Comparison of ENCODE assay signal across 28 mouse cellular contexts in genomic region chr9:47527290-47527689, GRCm38 (mm10). TPM values are rescaled to one million over a fixed set of nuclear protein-coding genes. Genes with fewer than 3 reads are reported as not detected.
A peak's percentile ranks its signal among the peaks of the same experiment; 100 is the strongest.
DNase-seq lines count a peak whose midpoint lies in the region; ATAC-seq and TF ChIP-seq lines count a peak whose summit lies in the region.
"Had no signal": no experiment of that assay in that cellular context is flagged by ENCODE, and none has a peak within 500 bp of the region (broad histone marks: within the 10 kb centered on the region; RNA-seq: fewer than 3 reads in every experiment).

No protein-coding gene starts in this region.

- H3K9me3 ChIP-seq in forebrain, embryonic 14.5 days (replicated peaks; ENCODE audit: control insufficient read depth, low read length), result no peaks in the 10 kb centered on the region
- H3K9me3 ChIP-seq in forebrain, embryonic 13.5 days (replicated peaks), result no peaks in the 10 kb centered on the region
- H3K9me3 ChIP-seq in heart, embryonic 10.5 days, result no peaks in the 10 kb centered on the region
- H3K9me3 ChIP-seq: embryonic facial prominence, embryonic 12.5 days; embryonic facial prominence, embryonic 15.5 days; forebrain, embryonic 12.5 days; heart, embryonic 13.5 days; hindbrain, embryonic 12.5 days; hindbrain, embryonic 15.5 days had no signal

- 87% methylated on average over 9 of the region's 9 CpGs for WGBS in forebrain, embryonic 14.5 days
- WGBS in forebrain, embryonic 13.5 days, result 93% methylated on average over 9 of the region's 9 CpGs
- WGBS in heart, embryonic 10.5 days, result 95% methylated on average over 9 of the region's 9 CpGs
- WGBS in thymus, adult 2 months, result 91% methylated on average over 9 of the region's 9 CpGs

- peaks cover 4% of the 10 kb centered on the region; the same call in 1 of the 2 replicates for H3K4me1 ChIP-seq in forebrain, embryonic 14.5 days (ENCODE audit: control insufficient read depth, insufficient read depth, low read length)
- peaks cover 13% of the 10 kb centered on the region for H3K4me1 ChIP-seq in forebrain, embryonic 13.5 days
- H3K4me1 ChIP-seq in heart, embryonic 10.5 days, result peaks cover 20% of the 10 kb centered on the region
- peaks cover 17% of the 10 kb centered on the region for H3K4me1 ChIP-seq in thymus, adult 2 months (replicated peaks; ENCODE audit: control insufficient read depth, insufficient read depth, low read length)

- H3K4me3 ChIP-seq in forebrain, embryonic 14.5 days (ENCODE audit: low read depth, low read length), result no peak overlapping the region
- H3K4me3 ChIP-seq in forebrain, embryonic 13.5 days, result no peak overlapping the region
- no peak overlapping the region for H3K4me3 ChIP-seq in heart, embryonic 10.5 days
- H3K4me3 ChIP-seq in thymus, adult 2 months (ENCODE audit: control insufficient read depth, insufficient read depth, low read length), result no peak overlapping the region
- H3K4me3 ChIP-seq: embryonic facial prominence, embryonic 12.5 days; embryonic facial prominence, embryonic 15.5 days; forebrain, embryonic 12.5 days; gastrocnemius, adult 2 months; heart, embryonic 13.5 days; hindbrain, embryonic 12.5 days; hindbrain, embryonic 15.5 days had no signal

- no peak for ATAC-seq in forebrain, embryonic 14.5 days
- ATAC-seq in forebrain, embryonic 13.5 days, result no peak
- ATAC-seq: intestine, postnatal 0 days; Patski had no signal

- DNase-seq in forebrain, embryonic 14.5 days (ENCODE audit: low spot score), result peak; percentile 67
- peak; percentile 27 for DNase-seq in heart, adult 11 months
- no peak for DNase-seq in heart, embryonic 10.5 days (ENCODE audit: low spot score)
- DNase-seq in right cerebral cortex, postnatal 10 days (ENCODE audit: low spot score in 2 of 2), result peak; percentile 37 to 50
- no peak for DNase-seq in right cerebral cortex, adult 2 months (ENCODE audit: low spot score in 2 of 2)
- no peak for DNase-seq in thymus, adult 2 months
- DNase-seq: adrenal gland, postnatal 10 days; adrenal gland, postnatal 36 days; B cell, adult 2 months; cerebellum, adult 11-12 months; cerebellum, adult 8-10 months; cerebellum, postnatal 25 days; gastrocnemius, adult 2 months; gastrocnemius, postnatal 14 days; heart, adult 18-20 months; heart, postnatal 14 days; heart, postnatal 4 days had no signal

- no peak overlapping the region for H3K4me2 ChIP-seq in forebrain, embryonic 14.5 days (ENCODE audit: low read length)
- H3K4me2 ChIP-seq in forebrain, embryonic 13.5 days, result no peak overlapping the region
- H3K4me2 ChIP-seq: embryonic facial prominence, embryonic 12.5 days; embryonic facial prominence, embryonic 15.5 days; forebrain, embryonic 12.5 days; heart, embryonic 13.5 days; hindbrain, embryonic 12.5 days; hindbrain, embryonic 15.5 days had no signal

- no peaks in the 10 kb centered on the region for H3K36me3 ChIP-seq in forebrain, embryonic 14.5 days (ENCODE audit: control insufficient read depth, insufficient read depth, low read length)
- H3K36me3 ChIP-seq in forebrain, embryonic 13.5 days (ENCODE audit: poor library complexity, severe bottlenecking), result no peaks in the 10 kb centered on the region
- no peaks in the 10 kb centered on the region for H3K36me3 ChIP-seq in heart, embryonic 10.5 days
- H3K36me3 ChIP-seq in thymus, adult 2 months (ENCODE audit: control insufficient read depth, insufficient read depth, low read length), result no peaks in the 10 kb centered on the region
- H3K36me3 ChIP-seq: embryonic facial prominence, embryonic 12.5 days; embryonic facial prominence, embryonic 15.5 days; forebrain, embryonic 12.5 days; G1E; heart, embryonic 13.5 days; hindbrain, embryonic 12.5 days; hindbrain, embryonic 15.5 days had no signal

- H3K27ac ChIP-seq in forebrain, embryonic 14.5 days (ENCODE audit: low read depth, low read length), result no peak overlapping the region
- no peak overlapping the region for H3K27ac ChIP-seq in forebrain, embryonic 13.5 days
- no peak overlapping the region for H3K27ac ChIP-seq in heart, embryonic 10.5 days
- no peak overlapping the region for H3K27ac ChIP-seq in thymus, adult 2 months (ENCODE audit: control insufficient read depth, insufficient read depth, low read length)
- H3K27ac ChIP-seq: embryonic facial prominence, embryonic 12.5 days; embryonic facial prominence, embryonic 15.5 days; forebrain, embryonic 12.5 days; gastrocnemius, adult 2 months; heart, embryonic 13.5 days; hindbrain, embryonic 12.5 days; hindbrain, embryonic 15.5 days had no signal

- no peaks in the 10 kb centered on the region for H3K27me3 ChIP-seq in forebrain, embryonic 14.5 days (replicated peaks; ENCODE audit: control insufficient read depth, insufficient read depth, low read length)
- H3K27me3 ChIP-seq in forebrain, embryonic 13.5 days, result no peaks in the 10 kb centered on the region
- 0 out of 2 replicates have a peak, but pooled peaks cover 5% of the 10 kb centered on the region for H3K27me3 ChIP-seq in heart, embryonic 10.5 days (ENCODE audit: insufficient read depth, poor library complexity, severe bottlenecking)
- H3K27me3 ChIP-seq in thymus, adult 2 months (ENCODE audit: control insufficient read depth, insufficient read depth, low read length), result peaks cover 21% of the 10 kb centered on the region
- H3K27me3 ChIP-seq: CH12.LX; embryonic facial prominence, embryonic 12.5 days; hindbrain, embryonic 12.5 days; Patski had no signal

- no peak overlapping the region for H3K9ac ChIP-seq in forebrain, embryonic 14.5 days (ENCODE audit: low read length)
- no peak overlapping the region for H3K9ac ChIP-seq in forebrain, embryonic 13.5 days
- H3K9ac ChIP-seq: embryonic facial prominence, embryonic 12.5 days; embryonic facial prominence, embryonic 15.5 days; forebrain, embryonic 12.5 days; heart, embryonic 13.5 days; hindbrain, embryonic 12.5 days; hindbrain, embryonic 15.5 days had no signal

- no peak for TF ChIP-seq POLR2A in thymus, adult 2 months (IDR thresholded peaks at IDR 0.05; ENCODE audit: control insufficient read depth, extremely low read depth, insufficient read depth, low read length, poor library complexity)

- no peak for TF ChIP-seq CTCF in thymus, adult 2 months (IDR thresholded peaks at IDR 0.05; ENCODE audit: borderline replicate concordance, control insufficient read depth, extremely low read depth, insufficient read depth, low read length, poor library complexity)

RNA-seq across cellular contexts. Expression of gene Cadm1, which starts 2.7 kb away (rescaled TPM):
- 206 and 247 TPM in 2 replicates for polyA plus RNA-seq in forebrain, embryonic 14.5 days (2014; fragmentation: Nextera tagmentation; extraction: Ambion mirVana)
- 140 TPM in 2 replicates for polyA plus RNA-seq in forebrain, embryonic 13.5 days (2015; fragmentation: Nextera tagmentation; extraction: Ambion mirVana)
- polyA plus RNA-seq in heart, embryonic 10.5 days (2016; fragmentation: Nextera tagmentation; extraction: Ambion mirVana), result 44.7 and 68.4 TPM in 2 replicates
- 5.9 and 7.9 TPM in 2 replicates for polyA plus RNA-seq in thymus, adult 2 months (2012; rRNA removed)
- polyA plus RNA-seq: G1E had no signal

Comparison
In these comparisons a context has a peak if more than half of its experiments do, and no peak if none do; other contexts are left out.
1. DNase-seq: peak in forebrain, embryonic 14.5 days (single experiment), heart, adult 11 months (single experiment) and right cerebral cortex, postnatal 10 days (2 of 2); none in heart, embryonic 10.5 days (single experiment), right cerebral cortex, adult 2 months (0 of 2) and thymus, adult 2 months (single experiment).